Mouse (Mus musculus) small intestine, adult 2 months (tissue): Measurements from ENCODE around the gene Prkch. TPM values are rescaled to one million over a fixed set of nuclear protein-coding genes. Genes with fewer than 3 reads are reported as not detected.

Experiments used
- H3K27ac ChIP-seq: fragments of 200-500 bp; 2 replicates; pipeline ENCODE4 v1.5.1; 2012; ENCODE audit warnings: low read depth, low read length, control low read depth, inconsistent platforms; ENCODE audit not compliant: insufficient read depth
- H3K27me3 ChIP-seq: fragments of 200-500 bp; 2 replicates; pipeline ENCODE4 v1.6.1; 2012; ENCODE audit warnings: mild to moderate bottlenecking, moderate library complexity, low read length, inconsistent platforms; ENCODE audit not compliant: control insufficient read depth, insufficient read depth
- H3K36me3 ChIP-seq: fragments of 200-500 bp; 2 replicates; pipeline ENCODE4 v1.6.1; 2012; ENCODE audit warnings: mild to moderate bottlenecking, low read length, control low read depth, inconsistent platforms; ENCODE audit not compliant: control insufficient read depth, insufficient read depth
- H3K4me1 ChIP-seq: fragments of 200-500 bp; 2 replicates; pipeline ENCODE4 v1.6.1; 2012; ENCODE audit warnings: low read length, inconsistent platforms, mixed read lengths; ENCODE audit not compliant: control insufficient read depth, insufficient read depth, insufficient read length
- H3K4me3 ChIP-seq: fragments of 200-500 bp; 2 replicates; pipeline ENCODE4 v1.5.1; 2012; ENCODE audit warnings: low read depth, mild to moderate bottlenecking, control low read depth, inconsistent platforms, low read length, moderate library complexity
- CTCF ChIP-seq: fragments of 200-500 bp; IDR thresholded peaks from 2 replicates; pipeline ENCODE4 v1.5.1; 2012; ENCODE audit warnings: low read depth, mild to moderate bottlenecking, control low read depth, inconsistent platforms, low read length, moderate library complexity, mixed read lengths; ENCODE audit not compliant: insufficient replicate concordance, insufficient read length; ENCODE audit errors: extremely low read depth
- POLR2A ChIP-seq: fragments of 200-500 bp; IDR thresholded peaks from 2 replicates; pipeline ENCODE4 v1.6.1; 2012; ENCODE audit warnings: low read depth, mild to moderate bottlenecking, control low read depth, inconsistent platforms, low read length, moderate library complexity
- WGBS: fragments of 180-500 bp; shearing (Covaris S2); methylation state at CpG from one replicate; pipeline ENCODE4 v1.1.7; 2018; 5-methylcytosine and 5-hydroxymethylcytosine counted together
- polyA plus RNA-seq: library from polyadenylated mRNA; depleted of rRNA; stranded (reverse); fragments of >200 nt; gene quantifications from 2 replicates; pipeline ENCODE4 v1.2.3, GENCODE M21; 2012

The Prkch gene
- polyA plus RNA-seq, 1 experiment, result 3.2 TPM

DNA sequence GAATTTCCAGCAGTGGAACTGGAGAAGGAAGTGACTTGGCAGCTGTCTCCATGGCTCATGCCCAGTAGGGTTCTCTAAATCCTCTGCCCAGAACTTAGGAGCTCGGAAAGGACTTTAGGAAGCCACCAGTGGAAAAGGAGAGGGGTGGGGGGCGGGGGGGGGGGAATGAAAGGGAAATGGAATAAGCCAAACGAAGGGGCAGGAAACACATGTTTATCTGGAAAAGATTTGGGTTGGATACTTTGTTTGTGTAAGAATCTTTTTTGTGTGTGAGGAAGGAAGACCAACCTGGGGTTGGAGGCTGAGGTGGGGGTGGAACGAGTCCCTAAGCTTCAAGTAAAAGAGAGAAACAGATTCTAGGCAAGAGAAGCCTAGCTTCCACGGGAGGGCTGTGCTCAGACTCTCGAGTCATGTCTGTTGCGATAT, 98.3 kb downstream of the Prkch start:
- TF ChIP-seq CTCF (no peak), POLR2A (no peak)
- no peak overlapping the region for H3K4me3 ChIP-seq
- H3K4me1 ChIP-seq, result no peaks in the 10 kb centered on the region
- H3K36me3 ChIP-seq, result no peaks in the 10 kb centered on the region
- H3K27me3 ChIP-seq, result no peaks in the 10 kb centered on the region
- no peak overlapping the region for H3K27ac ChIP-seq
- WGBS, result 60% methylated on average over 7 of the region's 7 CpGs

- Histone ChIP-seq H3K27ac (0 out of 2 replicates have a peak overlapping the region, but pooled peaks have one; percentile 12), H3K4me3 (no peak overlapping the region), H3K4me1 (no peaks in the 10 kb centered on the region), H3K36me3 (no peaks in the 10 kb centered on the region), H3K27me3 (no peaks in the 10 kb centered on the region)
- WGBS, result 83% methylated on average over 13 of the region's 13 CpGs
- TF ChIP-seq CTCF (no peak), POLR2A (no peak)
Measured at GRCm38 (mm10) chr12:73685875-73686274, 101.3 kb downstream of the Prkch start.

GRCm38 (mm10) chr12:73686456-73686855, 101.9 kb downstream of the Prkch start:
- no peak overlapping the region for H3K4me3 ChIP-seq
- TF ChIP-seq POLR2A, result no peak
- no peak for TF ChIP-seq CTCF
- no peaks in the 10 kb centered on the region for H3K36me3 ChIP-seq
- no peak overlapping the region for H3K27ac ChIP-seq
- H3K27me3 ChIP-seq, result no peaks in the 10 kb centered on the region
- H3K4me1 ChIP-seq, result no peaks in the 10 kb centered on the region
- WGBS, result 91% methylated on average over 5 of the region's 5 CpGs

DNA sequence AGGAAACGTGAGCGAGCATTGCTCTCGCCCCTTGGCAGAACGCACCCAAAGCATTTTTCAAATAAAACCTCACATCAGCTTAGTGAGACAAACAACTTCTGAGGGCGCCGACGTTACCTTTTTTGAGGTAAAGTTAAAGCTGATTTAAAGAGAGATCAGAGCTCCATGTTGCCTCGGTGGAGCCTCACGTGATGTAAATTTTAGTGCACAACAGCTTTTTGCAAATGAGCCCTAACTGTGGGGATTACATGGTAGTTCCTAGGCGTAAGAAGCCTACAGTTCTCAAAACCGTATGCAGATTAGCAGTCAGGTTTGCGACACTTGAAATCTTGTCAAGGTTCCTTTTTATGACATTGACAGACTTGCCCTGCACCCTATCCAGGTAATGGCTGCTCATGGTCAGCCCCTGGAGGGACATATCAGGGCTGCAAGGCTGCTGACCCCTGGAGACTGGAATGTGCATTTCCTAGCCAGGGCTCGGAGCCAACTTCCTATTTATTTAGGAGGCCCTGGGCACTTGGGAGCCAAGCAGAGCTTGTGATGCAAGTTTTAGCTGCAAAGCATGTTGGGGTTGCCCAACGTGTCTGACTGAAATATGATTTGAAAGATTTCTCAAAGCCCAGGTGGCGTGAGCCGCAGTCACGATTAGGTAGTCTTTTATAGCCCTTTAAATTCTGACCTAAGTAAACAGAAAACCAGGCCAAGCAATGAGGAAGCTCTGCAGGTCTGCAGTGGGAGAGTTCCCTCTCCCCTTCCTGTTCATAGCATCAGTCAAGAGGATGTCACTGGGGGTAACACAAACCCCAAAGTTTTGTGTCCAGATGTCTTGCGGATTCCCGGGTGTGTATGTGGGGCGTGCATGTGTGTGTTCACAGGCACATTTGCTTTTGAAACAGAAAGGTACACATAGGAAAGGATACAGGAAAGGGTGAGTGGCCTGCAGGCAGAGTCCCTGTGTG, 102.8 kb downstream of the Prkch start:
- no peak overlapping the region for H3K27ac ChIP-seq
- no peaks in the 10 kb centered on the region for H3K4me1 ChIP-seq
- no peaks in the 10 kb centered on the region for H3K27me3 ChIP-seq
- no peak overlapping the region for H3K4me3 ChIP-seq
- 43% methylated on average over 20 of the region's 20 CpGs for WGBS
- TF ChIP-seq CTCF (peak; percentile 26; the same call in 1 of the 2 replicates), POLR2A (no peak)
- no peaks in the 10 kb centered on the region for H3K36me3 ChIP-seq

- H3K4me1 ChIP-seq, result no peaks in the 10 kb centered on the region
- no peak overlapping the region for H3K27ac ChIP-seq
- no peaks in the 10 kb centered on the region for H3K36me3 ChIP-seq
- WGBS, result 9% methylated on average over 4 of the region's 4 CpGs
- H3K27me3 ChIP-seq, result no peaks in the 10 kb centered on the region
- no peak overlapping the region for H3K4me3 ChIP-seq
- no peak for TF ChIP-seq POLR2A
- no peak for TF ChIP-seq CTCF
Measured at GRCm38 (mm10) chr12:73692321-73692720, 107.7 kb downstream of the Prkch start.

DNA sequence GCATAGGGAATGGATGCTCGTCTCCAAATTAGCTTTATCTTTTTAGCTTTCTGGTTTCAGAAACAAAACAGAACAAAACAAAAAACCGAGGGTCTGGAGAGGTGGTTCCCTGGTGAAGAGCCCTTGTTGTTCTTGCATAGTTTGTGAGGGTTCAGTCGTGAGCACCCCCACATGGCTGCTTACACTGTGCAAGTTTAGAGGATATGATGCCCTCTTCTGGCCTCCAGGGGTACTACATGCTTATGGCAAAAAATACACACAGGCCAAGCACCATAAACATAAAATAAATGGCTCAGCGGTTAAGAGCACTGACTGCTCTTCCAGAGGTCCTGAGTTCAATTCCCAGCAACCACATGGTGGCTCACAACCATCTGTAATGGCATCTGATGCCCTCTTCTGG, 108.8 kb downstream of the Prkch start:
- H3K4me1 ChIP-seq, result 0 out of 2 replicates have a peak, but pooled peaks cover under 1% of the 10 kb centered on the region
- 28% methylated on average over 4 of the region's 4 CpGs for WGBS

GRCm38 (mm10) chr12:73694690-73695089, 110.1 kb downstream of the Prkch start:
- Histone ChIP-seq H3K4me1 (peaks cover 5% of the 10 kb centered on the region; the same call in 1 of the 2 replicates), H3K36me3 (no peaks in the 10 kb centered on the region), H3K4me3 (no peak overlapping the region), H3K27me3 (no peaks in the 10 kb centered on the region), H3K27ac (no peak overlapping the region)
- 77% methylated on average over 13 of the region's 13 CpGs for WGBS
- TF ChIP-seq CTCF (no peak), POLR2A (no peak)

More for the DNA sequence above, 108.8 kb downstream of the Prkch start:
- no peak overlapping the region for H3K4me3 ChIP-seq
- H3K36me3 ChIP-seq, result no peaks in the 10 kb centered on the region
- TF ChIP-seq CTCF, result peak; percentile 72; the same call in 1 of the 2 replicates
- no peak for TF ChIP-seq POLR2A
- H3K27me3 ChIP-seq, result no peaks in the 10 kb centered on the region
- H3K27ac ChIP-seq, result no peak overlapping the region
